Mouse (Mus musculus): ENCODE measurements around the gene Camk2d.

GRCm38 (mm10) chr3:126641451-126641850, 45.3 kb downstream of the Camk2d start:
- TF ChIP-seq EP300 (IDR thresholded peaks at IDR 0.05) (peak; percentile 87), CTCF (IDR thresholded peaks at IDR 0.05) (no peak)
